Mouse (Mus musculus): ENCODE measurements around the gene Serpinf2. TPM values are rescaled to one million over a fixed set of nuclear protein-coding genes. Genes with fewer than 3 reads are reported as not detected.

Serpinf2 gene
- polyA plus RNA-seq, 1 experiment from 2014 or later: 321 TPM

DNA sequence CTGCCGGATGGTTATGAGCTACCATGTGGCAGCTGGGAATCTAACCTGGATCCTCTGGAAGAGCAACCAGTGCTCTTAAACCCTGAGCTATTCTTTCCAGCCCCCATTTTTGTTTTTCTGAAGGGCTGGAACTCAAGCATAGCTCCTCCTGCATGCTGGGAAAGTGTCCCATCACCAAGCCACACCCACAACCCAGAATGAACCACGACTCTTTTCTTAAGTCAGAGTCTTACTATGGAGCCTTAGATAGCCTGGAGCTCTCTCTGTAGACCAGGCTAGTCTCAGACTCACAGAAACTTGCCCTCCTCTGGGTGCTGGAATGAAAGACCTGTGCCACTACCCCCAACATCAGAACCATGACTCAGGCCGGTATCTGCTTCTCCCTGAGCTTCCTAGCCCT, 9.2 kb upstream of the Serpinf2 start:
- Histone ChIP-seq H3K4me3 (ENCODE audit: low read depth, low read length) (peak overlapping the region; percentile 26), H3K27me3 (replicated peaks; ENCODE audit: control insufficient read depth, insufficient read depth, low read length) (no peaks in the 10 kb centered on the region), H3K9ac (ENCODE audit: low read depth, low read length) (peak overlapping the region; percentile 68), H3K4me2 (peak overlapping the region; percentile 62), H3K9me3 (ENCODE audit: control insufficient read depth, low read length) (no peaks in the 10 kb centered on the region), H3K27ac (ENCODE audit: low read depth, low read length) (peak overlapping the region; percentile 96), H3K36me3 (ENCODE audit: control insufficient read depth, insufficient read depth, low read length) (peaks cover 20% of the 10 kb centered on the region), H3K4me1 (replicated peaks; ENCODE audit: control insufficient read depth, insufficient read depth, low read length) (peaks cover 41% of the 10 kb centered on the region)
- 0 out of 2 replicates have a peak, but pooled peaks have one; percentile 7 for ATAC-seq (replicated peaks; ENCODE audit: low FRiP score)
- DNase-seq (ENCODE audit: low spot score): no peak
- WGBS: 69% methylated on average over 3 of the region's 3 CpGs

DNA sequence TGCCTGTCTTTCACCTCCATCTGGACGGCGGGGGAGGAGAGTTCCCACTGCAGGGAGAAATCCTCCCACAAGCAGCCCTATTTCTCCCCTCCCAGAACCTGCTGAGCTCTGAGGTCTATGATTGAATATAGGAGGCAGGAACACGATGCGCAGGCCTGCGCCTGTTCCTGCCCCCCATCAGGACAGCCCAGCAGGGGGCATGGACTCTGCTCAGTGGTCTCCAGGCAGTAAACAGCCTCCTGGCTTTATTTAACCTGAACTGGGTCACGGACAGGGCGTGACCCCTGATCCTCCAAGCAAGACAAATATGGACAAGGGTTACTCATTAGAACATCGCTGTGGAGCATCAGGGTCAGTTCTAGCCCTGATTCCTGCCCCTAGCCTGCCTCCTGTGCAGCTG, 4.3 kb upstream of the Serpinf2 start:
- WGBS: 66% methylated on average over 8 of the region's 8 CpGs
- H3K36me3 ChIP-seq (ENCODE audit: control insufficient read depth, insufficient read depth, low read length): peaks cover 21% of the 10 kb centered on the region
- H3K27me3 ChIP-seq (replicated peaks; ENCODE audit: control insufficient read depth, insufficient read depth, low read length): no peaks in the 10 kb centered on the region
- H3K9me3 ChIP-seq (ENCODE audit: control insufficient read depth, low read length): no peaks in the 10 kb centered on the region
- DNase-seq (ENCODE audit: low spot score) (no peak), ATAC-seq (replicated peaks; ENCODE audit: low FRiP score) (peak; percentile 61)
- no peak overlapping the region for H3K4me3 ChIP-seq (ENCODE audit: low read depth, low read length)
- peak overlapping the region; percentile 75 for H3K27ac ChIP-seq (ENCODE audit: low read depth, low read length)
- H3K4me1 ChIP-seq (replicated peaks; ENCODE audit: control insufficient read depth, insufficient read depth, low read length): peaks cover 9% of the 10 kb centered on the region
- H3K4me2 ChIP-seq: no peak overlapping the region
- H3K9ac ChIP-seq (ENCODE audit: low read depth, low read length): peak overlapping the region; percentile 31; the same call in 1 of the 2 replicates

DNA sequence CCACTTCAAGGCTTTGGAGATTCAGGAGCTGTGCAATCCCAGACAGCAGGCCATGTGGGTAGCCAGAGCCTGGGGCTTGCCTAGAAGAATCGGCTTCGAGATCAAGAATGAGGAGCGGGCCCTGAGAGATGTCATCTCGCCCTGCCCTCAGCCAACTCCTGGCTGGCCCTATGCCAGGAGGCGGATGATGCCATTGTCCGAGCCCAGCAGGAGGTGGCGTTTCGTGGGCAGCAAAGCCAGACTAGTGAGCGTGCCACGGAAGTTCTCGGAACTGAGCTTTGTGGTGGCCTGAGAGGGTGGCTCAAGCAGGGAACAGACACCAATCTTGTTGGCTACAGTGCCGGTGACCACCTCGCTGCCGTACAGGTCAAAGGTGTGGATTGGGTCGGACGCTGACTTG, 2.2 kb upstream of the Serpinf2 start:
- DNase-seq (ENCODE audit: low spot score): no peak
- Histone ChIP-seq H3K27me3 (replicated peaks; ENCODE audit: control insufficient read depth, insufficient read depth, low read length) (no peaks in the 10 kb centered on the region), H3K9ac (ENCODE audit: low read depth, low read length) (no peak overlapping the region), H3K9me3 (ENCODE audit: control insufficient read depth, low read length) (no peaks in the 10 kb centered on the region), H3K36me3 (ENCODE audit: control insufficient read depth, insufficient read depth, low read length) (peaks cover 8% of the 10 kb centered on the region), H3K4me1 (replicated peaks; ENCODE audit: control insufficient read depth, insufficient read depth, low read length) (0 out of 2 replicates have a peak, but pooled peaks cover 2% of the 10 kb centered on the region), H3K27ac (ENCODE audit: low read depth, low read length) (no peak overlapping the region), H3K4me3 (ENCODE audit: low read depth, low read length) (no peak overlapping the region), H3K4me2 (no peak overlapping the region)
- 94% methylated on average over 16 of the region's 16 CpGs for WGBS
- ATAC-seq (replicated peaks; ENCODE audit: low FRiP score): no peak

DNA sequence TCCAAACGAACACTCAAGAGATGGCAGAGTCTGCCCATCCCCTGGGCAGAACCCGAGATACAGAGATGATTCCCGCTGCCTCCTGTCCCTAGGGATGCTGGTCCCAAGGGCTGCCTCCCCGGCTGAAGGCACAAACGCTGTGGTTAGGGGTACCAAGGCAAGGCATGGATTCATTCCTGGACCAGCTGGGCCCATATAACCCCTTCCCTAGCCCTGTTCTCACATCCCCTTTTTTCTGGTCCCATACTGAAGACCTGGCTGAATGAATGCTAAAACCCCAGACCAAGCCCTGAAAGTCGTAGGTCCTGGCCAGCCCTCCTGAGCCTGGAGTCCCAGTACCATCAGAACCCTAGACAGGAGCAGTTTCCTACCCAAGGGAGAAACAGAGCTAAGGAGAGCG, 1.6 kb upstream of the Serpinf2 start:
- ATAC-seq (replicated peaks; ENCODE audit: low FRiP score): no peak
- no peak overlapping the region for H3K4me2 ChIP-seq
- 0 out of 2 replicates have a peak overlapping the region, but pooled peaks have one; percentile 14 for H3K27ac ChIP-seq (ENCODE audit: low read depth, low read length)
- 76% methylated on average over 7 of the region's 7 CpGs for WGBS
- no peak overlapping the region for H3K9ac ChIP-seq (ENCODE audit: low read depth, low read length)
- H3K4me3 ChIP-seq (ENCODE audit: low read depth, low read length): no peak overlapping the region
- no peaks in the 10 kb centered on the region for H3K9me3 ChIP-seq (ENCODE audit: control insufficient read depth, low read length)
- H3K36me3 ChIP-seq (ENCODE audit: control insufficient read depth, insufficient read depth, low read length): peaks cover 9% of the 10 kb centered on the region
- H3K27me3 ChIP-seq (replicated peaks; ENCODE audit: control insufficient read depth, insufficient read depth, low read length): no peaks in the 10 kb centered on the region
- 0 out of 2 replicates have a peak, but pooled peaks cover 2% of the 10 kb centered on the region for H3K4me1 ChIP-seq (replicated peaks; ENCODE audit: control insufficient read depth, insufficient read depth, low read length)
- no peak for DNase-seq (ENCODE audit: low spot score)

DNA sequence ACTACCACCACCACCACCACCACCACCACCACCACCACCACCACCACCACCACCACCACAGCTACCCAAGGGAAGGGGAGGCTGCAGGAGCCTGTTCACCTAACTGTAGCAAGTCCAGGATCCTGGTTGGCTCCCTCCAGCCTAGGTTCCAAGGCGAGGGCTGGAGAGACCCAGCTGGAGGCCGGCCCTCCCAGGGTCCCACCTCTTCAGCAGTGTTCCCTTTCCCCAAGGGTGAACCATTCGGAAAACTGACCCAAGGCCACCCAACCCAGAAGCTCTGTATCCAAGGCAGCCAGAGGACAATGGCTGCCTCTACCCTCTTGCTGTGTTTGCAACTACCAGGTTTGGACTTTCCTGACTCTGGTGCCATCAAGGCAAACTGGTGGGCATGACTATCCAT, 560 bp upstream of the Serpinf2 start:
- H3K9ac ChIP-seq (ENCODE audit: low read depth, low read length): no peak overlapping the region
- peaks cover 15% of the 10 kb centered on the region for H3K36me3 ChIP-seq (ENCODE audit: control insufficient read depth, insufficient read depth, low read length)
- H3K4me1 ChIP-seq (replicated peaks; ENCODE audit: control insufficient read depth, insufficient read depth, low read length): 0 out of 2 replicates have a peak, but pooled peaks cover 2% of the 10 kb centered on the region
- ATAC-seq (replicated peaks; ENCODE audit: low FRiP score) (no peak), DNase-seq (ENCODE audit: low spot score) (no peak)
- no peak overlapping the region for H3K4me3 ChIP-seq (ENCODE audit: low read depth, low read length)
- H3K9me3 ChIP-seq (ENCODE audit: control insufficient read depth, low read length): no peaks in the 10 kb centered on the region
- no peak overlapping the region; the same call in 1 of the 2 replicates for H3K27ac ChIP-seq (ENCODE audit: low read depth, low read length)
- 64% methylated on average over 3 of the region's 3 CpGs for WGBS
- H3K4me2 ChIP-seq: no peak overlapping the region
- no peaks in the 10 kb centered on the region for H3K27me3 ChIP-seq (replicated peaks; ENCODE audit: control insufficient read depth, insufficient read depth, low read length)

DNA sequence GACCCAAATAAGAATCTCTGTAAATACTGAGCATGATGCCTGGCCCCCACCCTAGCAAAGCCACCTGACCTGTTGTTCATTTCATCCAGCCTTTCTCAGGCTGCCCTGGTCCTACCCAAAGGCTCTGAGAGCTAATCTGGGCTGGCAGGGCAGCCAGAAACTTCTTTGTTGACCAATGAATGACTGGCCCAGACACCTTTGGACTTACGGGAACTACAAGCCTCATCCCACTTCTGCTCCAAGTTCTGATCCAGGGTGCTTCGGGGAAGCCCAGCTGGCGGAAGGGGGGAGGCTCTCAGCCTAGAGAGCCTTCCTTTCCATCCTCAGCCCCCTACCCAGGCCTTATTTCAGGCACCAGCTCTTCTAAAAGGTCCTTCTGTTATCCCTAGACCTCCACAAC, 587 bp downstream of the Serpinf2 start:
- WGBS: 75% methylated on average over 3 of the region's 3 CpGs
- peak overlapping the region; percentile 55 for H3K9ac ChIP-seq (ENCODE audit: low read depth, low read length)
- H3K36me3 ChIP-seq (ENCODE audit: control insufficient read depth, insufficient read depth, low read length): peaks cover 22% of the 10 kb centered on the region
- peaks cover 4% of the 10 kb centered on the region for H3K9me3 ChIP-seq (ENCODE audit: control insufficient read depth, low read length)
- no peaks in the 10 kb centered on the region for H3K27me3 ChIP-seq (replicated peaks; ENCODE audit: control insufficient read depth, insufficient read depth, low read length)
- DNase-seq (ENCODE audit: low spot score) (no peak), ATAC-seq (replicated peaks; ENCODE audit: low FRiP score) (no peak)
- H3K4me1 ChIP-seq (replicated peaks; ENCODE audit: control insufficient read depth, insufficient read depth, low read length): 0 out of 2 replicates have a peak, but pooled peaks cover 2% of the 10 kb centered on the region
- H3K4me2 ChIP-seq: peak overlapping the region; percentile 50
- peak overlapping the region; percentile 44 for H3K4me3 ChIP-seq (ENCODE audit: low read depth, low read length)
- H3K27ac ChIP-seq (ENCODE audit: low read depth, low read length): peak overlapping the region; percentile 42

DNA sequence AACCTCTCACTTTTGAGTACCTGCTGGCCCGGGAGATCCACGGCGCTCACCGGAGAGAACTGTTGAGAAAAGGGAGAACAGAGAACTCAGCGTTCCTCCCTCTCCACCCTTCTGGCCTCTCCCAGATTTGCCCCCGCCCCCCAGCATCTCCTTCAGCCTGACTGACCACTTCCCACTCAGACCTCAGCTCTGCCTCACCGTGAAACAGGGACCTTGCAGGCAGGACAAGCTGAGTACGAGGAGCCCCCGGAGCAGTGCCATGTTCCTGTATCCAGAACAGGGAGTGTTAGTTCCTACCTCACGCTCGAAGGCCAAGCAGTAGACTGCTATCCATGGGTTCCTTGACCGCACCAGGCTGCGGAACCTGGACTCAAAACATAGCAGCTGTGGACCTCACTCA, 1.2 kb downstream of the Serpinf2 start:
- no peaks in the 10 kb centered on the region for H3K27me3 ChIP-seq (replicated peaks; ENCODE audit: control insufficient read depth, insufficient read depth, low read length)
- peaks cover 4% of the 10 kb centered on the region for H3K9me3 ChIP-seq (ENCODE audit: control insufficient read depth, low read length)
- peaks cover 22% of the 10 kb centered on the region for H3K36me3 ChIP-seq (ENCODE audit: control insufficient read depth, insufficient read depth, low read length)
- H3K4me1 ChIP-seq (replicated peaks; ENCODE audit: control insufficient read depth, insufficient read depth, low read length): 0 out of 2 replicates have a peak, but pooled peaks cover 2% of the 10 kb centered on the region
- ATAC-seq (replicated peaks; ENCODE audit: low FRiP score) (no peak), DNase-seq (ENCODE audit: low spot score) (no peak)
- 68% methylated on average over 13 of the region's 13 CpGs for WGBS
- no peak overlapping the region for H3K27ac ChIP-seq (ENCODE audit: low read depth, low read length)
- H3K4me3 ChIP-seq (ENCODE audit: low read depth, low read length): peak overlapping the region; percentile 44
- peak overlapping the region; percentile 50 for H3K4me2 ChIP-seq
- H3K9ac ChIP-seq (ENCODE audit: low read depth, low read length): peak overlapping the region; percentile 55

DNA sequence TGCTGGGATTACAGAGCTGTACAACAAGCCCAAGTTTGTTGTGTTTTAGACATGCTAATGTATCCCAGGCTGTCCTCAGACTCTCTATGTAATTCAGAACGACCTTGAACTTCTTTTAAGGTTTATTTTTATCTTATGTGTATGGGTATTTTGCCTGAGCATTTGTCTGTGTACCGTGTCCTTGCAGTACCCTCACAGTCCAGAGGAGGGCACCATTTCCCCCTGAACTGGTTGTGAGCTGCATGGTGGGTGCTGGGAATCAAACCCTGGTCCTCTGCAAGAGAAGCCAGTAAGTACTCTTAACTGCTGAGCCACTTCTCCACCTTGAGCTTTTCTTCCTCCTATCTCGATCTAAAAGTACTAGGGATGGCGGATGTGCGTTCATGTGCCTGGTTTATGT, 5.3 kb downstream of the Serpinf2 start:
- ATAC-seq (replicated peaks; ENCODE audit: low FRiP score) (no peak), DNase-seq (ENCODE audit: low spot score) (no peak)
- WGBS: 87% methylated on average over 5 of the region's 5 CpGs
- no peak overlapping the region for H3K27ac ChIP-seq (ENCODE audit: low read depth, low read length)
- no peaks in the 10 kb centered on the region for H3K4me1 ChIP-seq (replicated peaks; ENCODE audit: control insufficient read depth, insufficient read depth, low read length)
- peaks cover 4% of the 10 kb centered on the region for H3K9me3 ChIP-seq (ENCODE audit: control insufficient read depth, low read length)
- no peaks in the 10 kb centered on the region for H3K27me3 ChIP-seq (replicated peaks; ENCODE audit: control insufficient read depth, insufficient read depth, low read length)
- H3K4me2 ChIP-seq: no peak overlapping the region
- no peak overlapping the region for H3K4me3 ChIP-seq (ENCODE audit: low read depth, low read length)
- peaks cover 14% of the 10 kb centered on the region for H3K36me3 ChIP-seq (ENCODE audit: control insufficient read depth, insufficient read depth, low read length)
- H3K9ac ChIP-seq (ENCODE audit: low read depth, low read length): no peak overlapping the region

DNA sequence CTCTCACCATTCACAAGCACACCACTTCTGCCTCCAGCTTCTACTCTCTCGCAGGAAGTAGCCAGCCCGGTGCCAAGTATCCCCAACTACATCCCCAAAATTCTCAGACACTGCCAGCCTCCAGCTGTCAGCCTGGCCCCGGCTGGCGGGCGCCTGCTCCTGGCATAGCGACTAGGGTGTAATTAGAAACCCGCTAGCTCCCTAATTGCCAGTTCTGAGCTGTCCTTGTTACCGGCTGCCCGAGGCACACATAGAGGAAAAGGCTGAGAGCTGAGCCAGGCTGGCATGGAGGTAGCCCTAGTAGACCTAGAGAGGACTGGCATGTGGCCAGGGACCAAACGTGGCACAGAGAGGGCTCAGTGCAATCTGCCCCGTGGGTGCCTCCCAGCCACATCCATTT, 8.1 kb downstream of the Serpinf2 start:
- no peak overlapping the region for H3K4me2 ChIP-seq
- WGBS: 86% methylated on average over 11 of the region's 11 CpGs

More for the DNA sequence above, 8.1 kb downstream of the Serpinf2 start:
- peaks cover 4% of the 10 kb centered on the region for H3K9me3 ChIP-seq (ENCODE audit: control insufficient read depth, low read length)
- no peak overlapping the region for H3K27ac ChIP-seq (ENCODE audit: low read depth, low read length)
- DNase-seq (ENCODE audit: low spot score): no peak
- no peaks in the 10 kb centered on the region for H3K27me3 ChIP-seq (replicated peaks; ENCODE audit: control insufficient read depth, insufficient read depth, low read length)
- no peak overlapping the region for H3K4me3 ChIP-seq (ENCODE audit: low read depth, low read length)
- H3K4me1 ChIP-seq (replicated peaks; ENCODE audit: control insufficient read depth, insufficient read depth, low read length): no peaks in the 10 kb centered on the region
- H3K9ac ChIP-seq (ENCODE audit: low read depth, low read length): no peak overlapping the region
- ATAC-seq (replicated peaks; ENCODE audit: low FRiP score): no peak
- peaks cover 14% of the 10 kb centered on the region for H3K36me3 ChIP-seq (ENCODE audit: control insufficient read depth, insufficient read depth, low read length)
